Mouse (Mus musculus): ENCODE measurements around the gene Olfr492. TPM values are rescaled to one million over a fixed set of nuclear protein-coding genes. Genes with fewer than 3 reads are reported as not detected.

Olfr492 gene
- not detected in 2 replicates for polyA plus RNA-seq (2015; fragmentation: Nextera tagmentation; extraction: Ambion mirVana)

- Histone ChIP-seq H3K27ac (replicated peaks) (no peak within 1 kb of the TSS), H3K27me3 (ENCODE audit: control insufficient read depth, insufficient read depth, low read length) (no peaks in the 10 kb centered on the region), H3K4me3 (ENCODE audit: low read depth, low read length) (no peak within 1 kb of the TSS), H3K4me2 (replicated peaks; ENCODE audit: low read depth) (no peak within 1 kb of the TSS), H3K36me3 (ENCODE audit: control insufficient read depth, insufficient read depth, low read length) (no peaks in the 10 kb centered on the region), H3K9ac (ENCODE audit: low read length) (no peak within 1 kb of the TSS), H3K9me3 (ENCODE audit: control insufficient read depth, low read length) (no peaks in the 10 kb centered on the region), H3K4me1 (replicated peaks; ENCODE audit: control insufficient read depth, insufficient read depth) (no peaks in the 10 kb centered on the region)
- DNase-seq (ENCODE audit: low spot score) (no peak), ATAC-seq (ENCODE audit: low FRiP score, low TSS enrichment) (no peak)
- 68% methylated on average over 2 of the region's 2 CpGs for WGBS
- TF ChIP-seq CTCF (IDR thresholded peaks at IDR 0.05; ENCODE audit: low read depth) (no peak), EP300 (optimal IDR thresholded peaks at IDR 0.05) (no peak)
These were observed at the start of gene Olfr492 for GRCm38 (mm10) chr7:108323574-108323973. TSS of gene Olfr492 (minus strand) at chr7:108323674.

- H3K4me2 ChIP-seq (replicated peaks; ENCODE audit: low read depth), result no peak within 1 kb of the TSS
These were observed 41.6 kb upstream of the Olfr492 start, which contains the start of gene Olfr494 for GRCm38 (mm10) chr7:108365035-108365434. TSS of gene Olfr494 (plus strand) at chr7:108365335.

DNA sequence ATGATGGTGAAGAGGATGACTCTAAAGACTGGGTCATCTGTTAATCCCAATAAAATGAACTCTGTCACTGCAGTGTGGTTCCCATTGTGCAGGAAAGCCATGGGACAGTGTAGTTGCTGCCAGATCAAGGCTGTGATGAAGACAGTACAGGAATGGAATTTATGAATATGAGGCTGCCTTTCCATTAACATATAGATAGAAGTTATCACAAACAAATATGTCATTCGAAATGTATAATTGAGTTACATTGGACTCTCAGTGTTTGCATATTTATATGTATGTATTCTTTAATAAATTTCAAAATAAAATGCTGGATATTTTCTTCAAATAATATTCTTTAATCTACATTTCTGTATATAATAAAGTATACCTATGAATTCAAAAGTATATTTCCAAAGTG, 23.4 kb upstream of the Olfr492 start, which contains the start of gene Olfr493:
Gene Olfr493, minus strand, starts transcription at position 101 of the 400 bp plus-strand sequence.
- 53% methylated on average over 1 of the region's 1 CpGs for whole genome bisulfite sequencing
- no peak for ATAC-seq (ENCODE audit: low FRiP score, low TSS enrichment)
- Histone ChIP-seq H3K9me3 (ENCODE audit: control insufficient read depth, low read length) (no peaks in the 10 kb centered on the region), H3K27me3 (ENCODE audit: control insufficient read depth, insufficient read depth, low read length) (no peaks in the 10 kb centered on the region), H3K4me1 (replicated peaks; ENCODE audit: control insufficient read depth, insufficient read depth) (no peaks in the 10 kb centered on the region), H3K9ac (ENCODE audit: low read length) (no peak within 1 kb of the TSS), H3K4me2 (replicated peaks; ENCODE audit: low read depth) (no peak within 1 kb of the TSS), H3K27ac (replicated peaks) (no peak within 1 kb of the TSS), H3K4me3 (ENCODE audit: low read depth, low read length) (no peak within 1 kb of the TSS), H3K36me3 (ENCODE audit: control insufficient read depth, insufficient read depth, low read length) (no peaks in the 10 kb centered on the region)
- DNase-seq (ENCODE audit: low spot score), result no peak
- TF ChIP-seq EP300 (optimal IDR thresholded peaks at IDR 0.05) (no peak), CTCF (IDR thresholded peaks at IDR 0.05; ENCODE audit: low read depth) (no peak)

More at GRCm38 (mm10) chr7:108365035-108365434, 41.6 kb upstream of the Olfr492 start, which contains the start of gene Olfr494:
- Histone ChIP-seq H3K9ac (ENCODE audit: low read length) (no peak within 1 kb of the TSS), H3K36me3 (ENCODE audit: control insufficient read depth, insufficient read depth, low read length) (no peaks in the 10 kb centered on the region), H3K4me3 (ENCODE audit: low read depth, low read length) (no peak within 1 kb of the TSS), H3K27me3 (ENCODE audit: control insufficient read depth, insufficient read depth, low read length) (no peaks in the 10 kb centered on the region), H3K9me3 (ENCODE audit: control insufficient read depth, low read length) (no peaks in the 10 kb centered on the region), H3K27ac (replicated peaks) (no peak within 1 kb of the TSS), H3K4me1 (replicated peaks; ENCODE audit: control insufficient read depth, insufficient read depth) (no peaks in the 10 kb centered on the region)
- no peak for DNase-seq (ENCODE audit: low spot score)
- TF ChIP-seq EP300 (optimal IDR thresholded peaks at IDR 0.05) (no peak), CTCF (IDR thresholded peaks at IDR 0.05; ENCODE audit: low read depth) (no peak)
- 70% methylated on average over 3 of the region's 3 CpGs for WGBS
- ATAC-seq (ENCODE audit: low FRiP score, low TSS enrichment), result no peak

- Histone ChIP-seq H3K9ac (ENCODE audit: low read length) (no peak within 1 kb of the TSS), H3K27me3 (ENCODE audit: control insufficient read depth, insufficient read depth, low read length) (no peaks in the 10 kb centered on the region), H3K36me3 (ENCODE audit: control insufficient read depth, insufficient read depth, low read length) (no peaks in the 10 kb centered on the region), H3K9me3 (ENCODE audit: control insufficient read depth, low read length) (no peaks in the 10 kb centered on the region), H3K4me2 (replicated peaks; ENCODE audit: low read depth) (no peak within 1 kb of the TSS), H3K27ac (replicated peaks) (no peak within 1 kb of the TSS), H3K4me3 (ENCODE audit: low read depth, low read length) (no peak within 1 kb of the TSS), H3K4me1 (replicated peaks; ENCODE audit: control insufficient read depth, insufficient read depth) (no peaks in the 10 kb centered on the region)
- no peak for DNase-seq (ENCODE audit: low spot score)
- 39% methylated on average over 1 of the region's 1 CpGs for WGBS
- ATAC-seq (ENCODE audit: low FRiP score, low TSS enrichment), result no peak
- no peak for TF ChIP-seq CTCF (IDR thresholded peaks at IDR 0.05; ENCODE audit: low read depth)
- TF ChIP-seq EP300 (optimal IDR thresholded peaks at IDR 0.05), result no peak
These were observed 10.3 kb downstream of the Olfr492 start, which contains the start of gene Olfr491 for GRCm38 (mm10) chr7:108313151-108313550. TSS of gene Olfr491 (plus strand) at chr7:108313451.

- no peak for DNase-seq (ENCODE audit: low spot score)
- TF ChIP-seq CTCF (IDR thresholded peaks at IDR 0.05; ENCODE audit: low read depth) (no peak), EP300 (optimal IDR thresholded peaks at IDR 0.05) (no peak)
These were observed 34.6 kb downstream of the Olfr492 start, which contains the start of gene Olfr490 for GRCm38 (mm10) chr7:108288834-108289233. TSS of gene Olfr490 (minus strand) at chr7:108288934.

More at GRCm38 (mm10) chr7:108288834-108289233, 34.6 kb downstream of the Olfr492 start, which contains the start of gene Olfr490:
- no peak for ATAC-seq (ENCODE audit: low FRiP score, low TSS enrichment)
- no peaks in the 10 kb centered on the region for H3K4me1 ChIP-seq (replicated peaks; ENCODE audit: control insufficient read depth, insufficient read depth)
- H3K27ac ChIP-seq (replicated peaks), result no peak within 1 kb of the TSS
- no peak within 1 kb of the TSS for H3K9ac ChIP-seq (ENCODE audit: low read length)
- H3K36me3 ChIP-seq (ENCODE audit: control insufficient read depth, insufficient read depth, low read length), result no peaks in the 10 kb centered on the region
- no peak within 1 kb of the TSS for H3K4me3 ChIP-seq (ENCODE audit: low read depth, low read length)
- no peak within 1 kb of the TSS for H3K4me2 ChIP-seq (replicated peaks; ENCODE audit: low read depth)
- H3K27me3 ChIP-seq (ENCODE audit: control insufficient read depth, insufficient read depth, low read length), result no peaks in the 10 kb centered on the region
- H3K9me3 ChIP-seq (ENCODE audit: control insufficient read depth, low read length), result no peaks in the 10 kb centered on the region

Other genes starting within 250 kb of the Olfr492 start
- gene Olfr481, start 243.8 kb downstream of the Olfr492 start, polyA plus RNA-seq (2015; fragmentation: Nextera tagmentation; extraction: Ambion mirVana), result not detected in 2 replicates
- gene Olfr482, start 226.1 kb downstream of the Olfr492 start, polyA plus RNA-seq (2015; fragmentation: Nextera tagmentation; extraction: Ambion mirVana), result 0.07 and 0.22 TPM in 2 replicates
- gene Olfr483, start 222.8 kb downstream of the Olfr492 start, polyA plus RNA-seq (2015; fragmentation: Nextera tagmentation; extraction: Ambion mirVana), result not detected in 2 replicates
- gene Olfr484, start 196.2 kb downstream of the Olfr492 start, polyA plus RNA-seq (2015; fragmentation: Nextera tagmentation; extraction: Ambion mirVana), result not detected in 2 replicates
- gene Olfr485, start 163.8 kb downstream of the Olfr492 start, polyA plus RNA-seq (2015; fragmentation: Nextera tagmentation; extraction: Ambion mirVana), result not detected in 2 replicates
- gene Olfr486, start 150.9 kb downstream of the Olfr492 start, polyA plus RNA-seq (2015; fragmentation: Nextera tagmentation; extraction: Ambion mirVana), result not detected in 2 replicates
- not detected in 2 replicates for gene Olfr487, start 109.0 kb downstream of the Olfr492 start, polyA plus RNA-seq (2015; fragmentation: Nextera tagmentation; extraction: Ambion mirVana)
- not detected in 2 replicates for gene Olfr488, start 65.3 kb downstream of the Olfr492 start, polyA plus RNA-seq (2015; fragmentation: Nextera tagmentation; extraction: Ambion mirVana)
- gene Olfr490, start 34.7 kb downstream of the Olfr492 start, polyA plus RNA-seq (2015; fragmentation: Nextera tagmentation; extraction: Ambion mirVana), result not detected in 2 replicates
- not detected in 2 replicates for gene Olfr491, start 10.2 kb downstream of the Olfr492 start, polyA plus RNA-seq (2015; fragmentation: Nextera tagmentation; extraction: Ambion mirVana)
- not detected in 2 replicates for gene Olfr493, start 23.3 kb upstream of the Olfr492 start, polyA plus RNA-seq (2015; fragmentation: Nextera tagmentation; extraction: Ambion mirVana)
- not detected in 2 replicates for gene Olfr494, start 41.7 kb upstream of the Olfr492 start, polyA plus RNA-seq (2015; fragmentation: Nextera tagmentation; extraction: Ambion mirVana)
- gene Olfr495, start 69.5 kb upstream of the Olfr492 start, polyA plus RNA-seq (2015; fragmentation: Nextera tagmentation; extraction: Ambion mirVana), result not detected in 2 replicates
- not detected in 2 replicates for gene Olfr497, start 96.7 kb upstream of the Olfr492 start, polyA plus RNA-seq (2015; fragmentation: Nextera tagmentation; extraction: Ambion mirVana)
- not detected in 2 replicates for gene Olfr498, start 141.7 kb upstream of the Olfr492 start, polyA plus RNA-seq (2015; fragmentation: Nextera tagmentation; extraction: Ambion mirVana)
- not detected in 2 replicates for gene Olfr502, start 201.4 kb upstream of the Olfr492 start, polyA plus RNA-seq (2015; fragmentation: Nextera tagmentation; extraction: Ambion mirVana)
- not detected in 2 replicates for gene Olfr503, start 220.9 kb upstream of the Olfr492 start, polyA plus RNA-seq (2015; fragmentation: Nextera tagmentation; extraction: Ambion mirVana)
- gene Olfr504, start 242.1 kb upstream of the Olfr492 start, polyA plus RNA-seq (2015; fragmentation: Nextera tagmentation; extraction: Ambion mirVana), result not detected in 2 replicates